Mouse (Mus musculus) ES-E14 (cell line): ENCODE measurements around the gene Slc10a3.

Source experiments
- HCFC1 ChIP-seq: IDR thresholded peaks from 2 replicates; pipeline ENCODE4 v1.6.1; 2012; ENCODE audit warnings: low read length, inconsistent platforms, borderline replicate concordance; ENCODE audit not compliant: insufficient read depth
- MAFK ChIP-seq: IDR thresholded peaks from 2 replicates; pipeline ENCODE4 v1.6.1; 2014; ENCODE audit warnings: mild to moderate bottlenecking, low read depth, low read length, inconsistent platforms; ENCODE audit not compliant: insufficient read depth
- ZC3H11A ChIP-seq: IDR thresholded peaks from 2 replicates; pipeline ENCODE4 v1.6.1; 2012; ENCODE audit warnings: low read depth, mild to moderate bottlenecking, inconsistent platforms, low read length, borderline replicate concordance
- ZNF384 ChIP-seq: IDR thresholded peaks from 2 replicates; pipeline ENCODE4 v1.6.1; 2012; ENCODE audit warnings: low read depth, low read length, inconsistent platforms

DNA sequence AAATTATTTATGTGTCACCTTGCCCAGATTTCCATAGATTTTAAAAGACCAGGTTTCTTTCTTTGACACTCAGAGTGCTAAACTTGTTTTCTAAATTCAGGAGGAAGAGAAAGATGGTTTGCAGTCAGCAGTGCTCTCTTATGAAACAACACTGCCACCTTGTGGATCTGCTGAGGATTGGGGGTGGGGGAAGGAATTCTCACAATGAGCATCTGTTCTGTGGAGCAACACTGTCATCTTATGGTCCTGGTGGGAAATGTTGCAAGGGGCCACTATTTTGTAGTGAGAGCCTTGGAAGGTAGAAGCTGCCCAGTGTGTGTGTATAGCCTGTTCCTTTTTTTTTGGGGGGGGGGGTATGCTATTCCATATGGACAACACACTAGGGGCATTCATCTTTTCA lies 40.2 kb upstream of the Slc10a3 start:
- TF ChIP-seq ZNF384 = no peak
- TF ChIP-seq MAFK = no peak
- TF ChIP-seq ZC3H11A = peak; percentile 89
- TF ChIP-seq HCFC1 = no peak
